Mouse (Mus musculus) testis, adult 2 months (tissue): ENCODE results near the gene Smyd5.

Experiments
- CTCF ChIP-seq: fragments of 200-500 bp; IDR thresholded peaks from 2 replicates; pipeline ENCODE4 v1.5.1; 2012; ENCODE audit warnings: low read depth, mild to moderate bottlenecking, inconsistent platforms, low read length, moderate library complexity; ENCODE audit not compliant: control insufficient read depth, insufficient read depth, insufficient replicate concordance
- POLR2A ChIP-seq: fragments of 200-500 bp; IDR thresholded peaks from 2 replicates; pipeline ENCODE4 v1.6.1; 2012; ENCODE audit warnings: low read depth, mild to moderate bottlenecking, inconsistent platforms, low read length, moderate library complexity; ENCODE audit not compliant: control insufficient read depth

DNA sequence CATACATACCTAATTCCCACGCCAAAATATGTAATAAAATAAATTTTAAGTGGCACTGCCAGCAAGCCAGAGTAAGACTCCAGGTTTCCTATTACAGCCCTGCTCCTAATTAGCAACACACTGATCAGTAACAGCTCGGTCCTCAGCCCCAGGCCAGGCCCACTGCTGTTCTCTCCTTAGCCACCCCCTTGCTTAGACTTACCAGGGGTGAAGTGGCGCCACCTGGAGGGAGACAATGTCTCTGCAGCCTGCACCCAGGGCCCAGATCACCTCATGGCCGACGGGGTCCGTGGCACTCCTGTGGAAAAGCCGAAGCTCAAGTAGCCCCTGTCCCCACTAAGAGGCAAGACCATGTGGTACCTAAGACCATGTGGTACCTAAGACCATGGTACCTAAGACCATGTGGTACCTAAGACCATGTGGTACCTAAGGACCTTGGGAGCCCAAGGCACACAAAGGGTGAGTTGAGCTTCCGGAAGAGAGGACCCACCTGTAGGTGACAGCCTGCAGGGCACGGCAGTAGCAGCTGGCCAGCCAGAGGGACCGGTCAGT is 45.7 kb downstream of the Smyd5 start:
- TF ChIP-seq CTCF (peak; percentile 88; the same call in 1 of the 2 replicates), POLR2A (no peak)
